Mouse (Mus musculus) forebrain, embryonic 11.5 days (tissue): ENCODE measurements at regions not wholly inside any gene's neighbourhood (a gene's known extent, or its start where the extent isn't known, plus 50 kb on each side); places are given as distances from the start of the nearest gene placed in this dataset.

Experiments
- ATAC-seq: fragments of 200-750 bp; cut with Nextera tagmentation; replicated peaks from 2 replicates; pipeline ENCODE4 v1.8.0; 2017; ENCODE audit warnings: moderate TSS enrichment; ENCODE audit not compliant: low FRiP score
- DNase-seq: peaks from one replicate; pipeline ENCODE4 v3.0.0-alpha.2; 2017; ENCODE audit warnings: low spot score
- H3K27ac ChIP-seq: fragments of 300-500 bp; sonication (generic); 2 replicates; pipeline ENCODE4 v1.5.1; 2014; ENCODE audit warnings: low read depth, low read length
- H3K27me3 ChIP-seq: fragments of 300-500 bp; sonication (generic); 2 replicates; pipeline ENCODE4 v1.6.1; 2014; ENCODE audit warnings: mild to moderate bottlenecking, low read length, mixed read lengths; ENCODE audit not compliant: control insufficient read depth, insufficient read depth
- H3K36me3 ChIP-seq: fragments of 300-500 bp; sonication (generic); 2 replicates; pipeline ENCODE4 v1.6.1; 2014; ENCODE audit warnings: mild to moderate bottlenecking, low read length, moderate library complexity, mixed read lengths; ENCODE audit not compliant: control insufficient read depth, insufficient read depth
- H3K4me1 ChIP-seq: fragments of 300-500 bp; sonication (generic); replicated peaks from 2 replicates; pipeline ENCODE4 v1.6.1; 2014; ENCODE audit warnings: low read length, mixed read lengths; ENCODE audit not compliant: control insufficient read depth, insufficient read depth
- H3K4me2 ChIP-seq: fragments of 300-500 bp; sonication (generic); 2 replicates; pipeline ENCODE4 v1.6.1; 2014; ENCODE audit warnings: low read depth, mild to moderate bottlenecking, low read length, moderate library complexity, mixed read lengths; ENCODE audit not compliant: severe bottlenecking
- H3K4me3 ChIP-seq: fragments of 300-500 bp; sonication (generic); 2 replicates; pipeline ENCODE4 v1.5.1; 2014; ENCODE audit warnings: low read depth, low read length
- H3K9ac ChIP-seq: fragments of 300-500 bp; sonication (generic); 2 replicates; pipeline ENCODE4 v1.6.1; 2014; ENCODE audit warnings: low read length
- H3K9me3 ChIP-seq: fragments of 300-500 bp; sonication (generic); 2 replicates; pipeline ENCODE4 v1.6.1; 2016; ENCODE audit warnings: low read length, mixed read lengths; ENCODE audit not compliant: control insufficient read depth
- WGBS: fragments of 180-500 bp; shearing (Covaris S2); extraction: QIAGEN DNeasy Blood & Tissue Kit; methylation state at CpG from one replicate; pipeline ENCODE4 v1.1.7; 2014; 5-methylcytosine and 5-hydroxymethylcytosine counted together

- no peak for ATAC-seq
- Histone ChIP-seq H3K9ac (no peak overlapping the region), H3K4me1 (no peaks in the 10 kb centered on the region), H3K27ac (no peak overlapping the region), H3K4me3 (no peak overlapping the region), H3K9me3 (no peaks in the 10 kb centered on the region), H3K4me2 (no peak overlapping the region), H3K36me3 (no peaks in the 10 kb centered on the region), H3K27me3 (no peaks in the 10 kb centered on the region)
- no peak for DNase-seq
- WGBS: 86% methylated on average over 2 of the region's 2 CpGs
These were observed 380.9 kb downstream of the Gm9195 start for GRCm38 (mm10) chr14:72110689-72111088.

- WGBS: 93% methylated on average over 2 of the region's 2 CpGs
- H3K4me2 ChIP-seq: no peak overlapping the region
- no peak for DNase-seq
These were observed 400.1 kb downstream of the Gm9195 start for GRCm38 (mm10) chr14:72091579-72091978.

GRCm38 (mm10) chr14:72081473-72081872, 410.2 kb downstream of the Gm9195 start:
- H3K9me3 ChIP-seq: no peaks in the 10 kb centered on the region
- ATAC-seq: no peak
- H3K9ac ChIP-seq: no peak overlapping the region
- no peak overlapping the region for H3K4me2 ChIP-seq
- H3K27ac ChIP-seq: no peak overlapping the region
- H3K4me1 ChIP-seq: no peaks in the 10 kb centered on the region
- no peaks in the 10 kb centered on the region for H3K27me3 ChIP-seq
- no peak for DNase-seq
- 83% methylated on average over 3 of the region's 3 CpGs for WGBS
- no peak overlapping the region for H3K4me3 ChIP-seq
- H3K36me3 ChIP-seq: no peaks in the 10 kb centered on the region

More at GRCm38 (mm10) chr14:72091579-72091978, 400.1 kb downstream of the Gm9195 start:
- ATAC-seq: no peak
- Histone ChIP-seq H3K4me3 (no peak overlapping the region), H3K36me3 (no peaks in the 10 kb centered on the region), H3K9me3 (no peaks in the 10 kb centered on the region), H3K27me3 (no peaks in the 10 kb centered on the region), H3K9ac (no peak overlapping the region), H3K4me1 (no peaks in the 10 kb centered on the region), H3K27ac (no peak overlapping the region)

- WGBS: 91% methylated on average over 12 of the region's 12 CpGs
- H3K9me3 ChIP-seq: no peaks in the 10 kb centered on the region
- no peaks in the 10 kb centered on the region for H3K4me1 ChIP-seq
- DNase-seq: no peak
- no peak overlapping the region for H3K9ac ChIP-seq
- H3K4me2 ChIP-seq: no peak overlapping the region
- no peak overlapping the region for H3K27ac ChIP-seq
- H3K36me3 ChIP-seq: no peaks in the 10 kb centered on the region
- H3K4me3 ChIP-seq: no peak overlapping the region
- no peak for ATAC-seq
- H3K27me3 ChIP-seq: no peaks in the 10 kb centered on the region
These were observed 427.4 kb downstream of the Gm9195 start for GRCm38 (mm10) chr14:72064111-72064812.

- no peak for DNase-seq
- WGBS: 35% methylated on average over 2 of the region's 2 CpGs
These were observed 448.8 kb downstream of the Gm9195 start for GRCm38 (mm10) chr14:72042881-72043236.

GRCm38 (mm10) chr14:72042112-72042880, 449.3 kb downstream of the Gm9195 start:
- Histone ChIP-seq H3K27ac (no peak overlapping the region), H3K9ac (no peak overlapping the region), H3K4me2 (no peak overlapping the region), H3K4me3 (no peak overlapping the region), H3K36me3 (no peaks in the 10 kb centered on the region), H3K9me3 (no peaks in the 10 kb centered on the region), H3K4me1 (0 out of 2 replicates have a peak, but pooled peaks cover 1% of the 10 kb centered on the region), H3K27me3 (no peaks in the 10 kb centered on the region)
- 40% methylated on average over 3 of the region's 3 CpGs for WGBS
- DNase-seq (no peak), ATAC-seq (0 out of 2 replicates have a peak, but pooled peaks have one; percentile 10)

More at GRCm38 (mm10) chr14:72042881-72043236, 448.8 kb downstream of the Gm9195 start:
- Histone ChIP-seq H3K4me1 (0 out of 2 replicates have a peak, but pooled peaks cover 1% of the 10 kb centered on the region), H3K27ac (no peak overlapping the region), H3K27me3 (no peaks in the 10 kb centered on the region), H3K4me3 (no peak overlapping the region), H3K4me2 (no peak overlapping the region), H3K36me3 (no peaks in the 10 kb centered on the region), H3K9me3 (no peaks in the 10 kb centered on the region), H3K9ac (no peak overlapping the region)
- peak; percentile 58; the same call in 1 of the 2 replicates for ATAC-seq

GRCm38 (mm10) chr14:72030396-72030795, 461.2 kb downstream of the Gm9195 start:
- no peaks in the 10 kb centered on the region for H3K4me1 ChIP-seq
- H3K27me3 ChIP-seq: no peaks in the 10 kb centered on the region
- WGBS: 81% methylated on average over 3 of the region's 3 CpGs
- DNase-seq: no peak
- no peak overlapping the region for H3K4me3 ChIP-seq
- no peaks in the 10 kb centered on the region for H3K36me3 ChIP-seq
- H3K9me3 ChIP-seq: no peaks in the 10 kb centered on the region
- no peak overlapping the region for H3K27ac ChIP-seq
- ATAC-seq: no peak
- H3K4me2 ChIP-seq: no peak overlapping the region
- H3K9ac ChIP-seq: no peak overlapping the region

GRCm38 (mm10) chr14:72027362-72028020, 464.1 kb downstream of the Gm9195 start:
- H3K9me3 ChIP-seq: no peaks in the 10 kb centered on the region
- ATAC-seq (no peak), DNase-seq (no peak)
- H3K27ac ChIP-seq: no peak overlapping the region
- no peak overlapping the region for H3K4me2 ChIP-seq
- no peaks in the 10 kb centered on the region for H3K36me3 ChIP-seq
- H3K27me3 ChIP-seq: no peaks in the 10 kb centered on the region
- H3K4me3 ChIP-seq: no peak overlapping the region
- H3K9ac ChIP-seq: no peak overlapping the region
- no peaks in the 10 kb centered on the region for H3K4me1 ChIP-seq
- WGBS: 71% methylated on average over 8 of the region's 8 CpGs
